Mouse (Mus musculus): Measurements from ENCODE around the gene Rbp1.
A peak's percentile ranks its signal among the peaks of the same experiment; 100 is the strongest.

The Rbp1 gene

DNA sequence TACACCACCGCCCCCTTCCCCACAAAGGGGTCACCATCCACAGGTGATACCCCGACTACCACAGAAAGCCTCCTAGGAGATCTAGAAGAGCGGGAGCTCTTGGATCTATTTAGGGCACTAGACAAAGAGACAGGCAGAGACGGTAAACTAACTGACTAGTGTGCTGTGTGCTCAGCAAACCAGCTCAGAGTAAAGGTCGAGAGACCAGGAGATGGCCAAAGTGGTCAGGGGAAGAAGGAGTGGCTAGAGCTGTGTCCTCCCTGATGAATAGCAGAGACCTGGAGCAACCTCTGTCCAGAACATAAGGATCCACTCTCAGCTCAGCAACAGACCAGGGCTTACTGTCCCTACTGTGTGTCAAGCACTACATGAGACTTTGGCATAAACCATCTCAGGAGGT, at the start of gene Rbp1:
Gene Rbp1, plus strand, starts transcription at position 306 of the 400 bp plus-strand sequence.
- DNase-seq (ENCODE audit: low read depth, low spot score), result no peak

DNA sequence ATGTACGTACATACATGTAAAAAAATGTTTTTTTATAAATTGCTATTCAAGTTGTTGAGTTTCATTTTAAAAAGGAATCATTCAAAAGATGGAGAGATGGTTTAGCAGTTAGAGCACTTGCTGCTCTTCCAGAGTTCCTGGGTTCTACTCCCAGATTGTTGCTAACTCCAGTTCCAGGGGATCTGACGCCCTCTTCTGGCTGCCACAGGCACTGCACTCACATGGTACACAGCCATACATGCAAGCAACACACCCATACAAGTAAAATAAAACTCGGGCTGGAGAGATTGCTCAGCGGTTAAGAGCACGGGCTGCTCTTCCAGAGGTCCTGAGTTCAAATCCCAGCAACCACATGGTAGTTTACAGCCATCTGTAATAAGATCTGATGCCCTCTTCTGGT, 49.4 kb upstream of the Rbp1 start:
- no peak for DNase-seq (ENCODE audit: low read depth, low spot score)

DNA sequence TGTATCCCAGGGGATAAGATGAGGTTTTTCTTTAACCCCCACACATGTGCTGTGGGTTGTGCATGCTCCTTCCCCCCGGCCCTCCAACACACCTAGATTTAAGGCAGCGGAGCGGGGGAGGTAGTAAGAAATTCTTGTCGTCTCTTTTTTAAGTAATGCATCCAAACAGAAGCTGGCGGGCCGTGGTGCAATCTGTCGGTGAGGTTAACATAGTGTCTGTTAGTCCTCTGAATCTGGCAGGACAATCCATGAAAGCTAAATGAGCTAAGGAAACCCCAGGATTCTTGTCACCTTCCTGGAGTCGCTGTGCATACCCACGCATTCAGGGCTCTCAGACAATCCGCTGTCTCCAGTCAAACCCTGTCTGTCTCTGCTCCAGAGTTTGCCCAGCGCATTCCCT, 47.9 kb upstream of the Rbp1 start:
- DNase-seq (ENCODE audit: low read depth, low spot score), result no peak

DNA sequence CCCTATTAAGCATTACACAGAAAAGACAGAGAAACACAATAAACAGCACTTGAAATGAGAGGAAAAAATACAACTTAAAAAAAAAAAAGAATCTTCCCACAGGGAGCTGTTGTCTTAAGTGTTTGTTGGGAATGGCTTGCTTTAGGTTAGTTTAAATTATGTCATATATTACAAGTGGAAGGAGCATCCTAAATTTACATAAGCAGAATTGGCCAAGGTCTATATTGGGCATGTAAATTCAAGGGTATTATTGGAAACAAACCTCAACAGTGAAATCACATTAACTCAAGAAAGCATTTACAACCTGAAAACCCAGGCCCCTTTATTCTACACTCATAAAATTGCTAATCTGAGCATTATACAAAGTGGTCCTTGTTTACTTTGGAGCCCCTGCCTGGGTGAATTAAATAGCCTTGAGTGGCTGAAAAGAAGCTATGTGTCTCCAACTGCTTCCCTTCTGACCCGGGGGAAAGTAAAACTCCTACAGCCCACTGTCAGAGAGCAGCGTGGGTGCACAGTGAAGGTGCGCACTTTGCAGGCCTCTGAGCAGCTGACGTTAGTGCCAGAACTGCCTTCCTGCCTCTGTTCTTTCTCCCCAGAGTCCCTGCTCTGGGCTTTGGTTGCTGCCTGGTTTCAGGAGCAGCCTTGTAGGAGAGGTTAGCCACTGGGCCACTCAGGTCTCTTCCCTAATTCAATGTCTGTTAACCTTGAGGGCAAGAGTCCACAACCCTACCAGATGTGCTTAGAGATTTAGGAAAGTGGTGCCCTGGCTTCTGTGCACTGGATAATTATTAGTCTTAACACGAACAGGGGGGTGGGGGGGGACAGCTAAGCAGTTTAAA, 47.2 kb upstream of the Rbp1 start:
- DNase-seq (ENCODE audit: low read depth, low spot score), result no peak

DNA sequence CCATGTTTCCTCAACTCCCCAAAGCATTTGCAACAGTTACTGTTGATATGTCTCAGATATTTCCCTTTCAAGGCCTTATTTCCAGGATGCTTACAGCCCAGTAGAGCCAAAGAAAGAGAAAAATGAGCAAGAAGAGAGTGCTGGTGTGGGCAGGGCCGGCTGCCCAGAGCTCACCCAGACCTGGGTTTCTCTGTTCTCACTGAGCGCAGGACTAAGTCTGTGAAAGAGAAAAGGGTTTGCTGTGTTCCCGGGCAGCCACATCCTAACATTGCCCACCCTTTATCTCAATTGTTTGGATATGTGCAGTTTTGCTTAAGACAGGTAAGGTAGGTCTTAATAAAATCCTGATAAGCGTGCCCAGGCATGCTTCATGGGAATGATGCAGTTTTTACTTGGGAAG, 43.0 kb upstream of the Rbp1 start:
- no peak for DNase-seq (ENCODE audit: low read depth, low spot score)

DNA sequence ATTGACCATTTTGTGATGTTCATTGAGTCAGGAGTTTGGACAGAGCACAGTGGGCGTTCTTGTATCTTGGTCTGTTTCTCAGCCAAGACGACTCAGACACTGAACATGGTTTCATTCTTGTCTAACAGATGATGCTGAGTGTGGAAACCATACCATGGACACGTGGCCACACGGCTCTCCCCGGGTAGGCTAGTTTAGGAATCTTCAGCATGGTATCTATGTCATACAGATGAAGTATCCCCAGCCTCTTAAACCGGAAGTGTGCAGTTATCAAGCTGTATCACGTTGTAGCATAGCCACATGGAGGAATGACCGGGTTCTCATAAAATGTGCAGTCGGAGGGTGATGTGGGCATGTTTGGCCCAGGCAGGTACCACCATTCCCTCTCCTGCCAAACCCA, 42.2 kb upstream of the Rbp1 start:
- no peak for DNase-seq (ENCODE audit: low read depth, low spot score)

DNA sequence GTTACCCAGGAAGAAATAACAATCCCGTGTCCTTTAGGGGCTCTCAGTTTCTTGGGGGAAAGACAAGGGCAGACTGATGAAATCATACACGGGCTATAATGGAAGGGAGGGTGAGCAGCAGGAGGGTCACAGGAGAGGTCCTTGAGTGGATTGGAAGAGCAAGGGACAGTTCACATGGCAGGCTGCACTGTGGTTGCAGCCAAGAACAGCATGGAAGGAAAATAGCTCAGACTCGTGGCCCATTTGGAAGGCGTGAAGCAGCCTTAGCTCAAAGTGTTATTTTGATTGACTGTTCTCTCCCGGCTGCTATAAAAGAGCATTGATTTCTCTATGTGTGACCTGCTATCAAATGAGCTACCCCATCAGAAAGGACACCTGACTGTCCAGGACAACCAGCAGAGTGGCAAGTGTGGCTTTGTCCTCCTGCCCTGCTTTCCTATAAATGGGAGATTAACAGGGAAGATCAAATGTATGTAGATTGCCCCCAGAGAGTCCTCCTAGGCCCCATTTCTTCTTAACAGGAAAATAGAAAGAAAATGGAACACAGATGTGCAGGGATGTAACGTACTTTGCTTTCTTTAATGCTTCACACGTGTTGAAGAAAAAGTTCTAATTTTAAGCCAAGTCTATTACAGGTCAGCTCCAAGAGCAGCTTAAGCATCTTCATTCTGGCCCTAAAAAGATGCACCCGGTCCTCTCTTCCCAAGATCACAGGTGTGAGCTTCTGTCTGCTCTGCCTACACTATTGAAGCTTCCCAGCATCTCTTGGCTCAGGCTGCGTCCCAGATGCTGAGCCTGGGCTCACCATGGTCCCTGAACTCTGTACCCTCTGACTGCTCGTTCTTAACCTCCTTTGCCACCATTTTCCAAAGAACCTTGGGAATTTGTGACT, 34.8 kb upstream of the Rbp1 start:
- no peak for DNase-seq (ENCODE audit: low read depth, low spot score)

DNA sequence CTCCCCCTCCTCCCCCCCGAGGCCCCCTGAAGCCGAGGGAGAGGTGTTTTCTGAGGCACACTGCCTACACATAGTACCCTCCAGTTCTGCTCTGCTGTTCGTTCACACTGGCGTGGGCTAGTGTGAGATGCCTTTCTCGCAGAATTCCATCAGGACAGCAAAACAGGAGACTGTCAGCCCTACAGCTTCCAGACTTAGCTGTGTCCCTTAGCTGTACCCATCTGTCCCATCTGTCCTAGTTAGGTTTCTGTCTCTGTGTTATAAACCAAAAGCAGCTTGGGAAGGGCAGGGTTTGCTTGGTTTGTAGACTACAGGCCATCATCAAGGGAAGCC, 34.2 kb upstream of the Rbp1 start:
- DNase-seq (ENCODE audit: low read depth, low spot score), result no peak

DNA sequence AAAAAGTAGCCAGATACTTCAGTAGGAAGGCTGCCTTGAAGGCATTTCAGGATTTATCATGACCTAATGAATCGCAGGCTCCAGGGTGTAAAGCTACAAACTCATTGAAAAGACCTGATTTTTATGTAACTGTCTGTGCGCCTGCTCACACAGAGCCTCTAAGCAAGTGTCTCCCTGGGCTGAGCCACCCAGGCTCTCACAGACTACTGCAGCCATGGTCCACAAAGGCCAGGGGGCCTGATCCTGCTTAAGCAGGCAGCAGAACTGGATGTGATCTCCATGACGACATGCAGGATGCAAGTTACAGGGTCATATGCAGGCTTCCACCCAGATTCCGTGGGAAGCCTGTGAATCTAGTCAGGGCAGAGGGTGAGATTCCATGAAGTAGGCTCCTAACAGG, 29.3 kb upstream of the Rbp1 start:
- DNase-seq (ENCODE audit: low read depth, low spot score), result no peak

DNA sequence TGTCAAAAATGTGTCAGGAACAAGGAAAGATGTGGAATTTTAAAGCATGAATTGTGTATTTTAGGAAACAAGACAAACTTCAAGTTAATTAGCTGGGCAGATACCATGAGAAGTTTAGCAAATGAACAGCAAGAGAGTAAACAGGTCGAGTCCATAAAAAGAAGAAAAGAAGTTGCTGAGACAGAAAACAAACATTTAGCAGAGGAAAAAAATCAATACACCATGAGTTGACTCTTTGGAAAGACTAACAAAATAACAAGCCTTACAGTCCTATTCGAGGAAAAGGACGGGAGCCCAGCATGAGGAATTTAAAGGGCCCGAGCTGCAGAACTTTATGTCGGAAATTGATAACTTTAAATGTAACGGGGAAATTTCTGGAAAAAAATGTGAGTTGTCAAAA, 25.6 kb upstream of the Rbp1 start:
- no peak for DNase-seq (ENCODE audit: low read depth, low spot score)

DNA sequence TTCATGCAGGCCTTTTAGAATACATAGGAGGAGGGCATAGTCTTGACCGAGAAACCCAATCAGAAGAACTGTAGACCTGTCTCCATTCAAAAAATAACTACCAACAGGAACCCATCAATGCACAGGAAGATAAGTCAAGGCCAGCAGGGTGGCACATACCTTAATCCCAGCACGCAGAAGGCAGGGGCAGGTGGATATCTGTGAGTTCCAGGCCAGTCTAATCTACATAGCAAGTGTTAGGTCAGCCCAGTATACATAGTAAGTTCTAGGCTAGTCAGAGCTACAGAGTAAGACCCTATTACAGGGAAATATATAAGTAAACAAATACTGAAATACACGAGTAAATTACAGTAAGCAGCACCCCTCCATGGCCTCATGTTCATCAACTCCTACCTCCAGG, 24.9 kb upstream of the Rbp1 start:
- DNase-seq (ENCODE audit: low read depth, low spot score), result no peak

DNA sequence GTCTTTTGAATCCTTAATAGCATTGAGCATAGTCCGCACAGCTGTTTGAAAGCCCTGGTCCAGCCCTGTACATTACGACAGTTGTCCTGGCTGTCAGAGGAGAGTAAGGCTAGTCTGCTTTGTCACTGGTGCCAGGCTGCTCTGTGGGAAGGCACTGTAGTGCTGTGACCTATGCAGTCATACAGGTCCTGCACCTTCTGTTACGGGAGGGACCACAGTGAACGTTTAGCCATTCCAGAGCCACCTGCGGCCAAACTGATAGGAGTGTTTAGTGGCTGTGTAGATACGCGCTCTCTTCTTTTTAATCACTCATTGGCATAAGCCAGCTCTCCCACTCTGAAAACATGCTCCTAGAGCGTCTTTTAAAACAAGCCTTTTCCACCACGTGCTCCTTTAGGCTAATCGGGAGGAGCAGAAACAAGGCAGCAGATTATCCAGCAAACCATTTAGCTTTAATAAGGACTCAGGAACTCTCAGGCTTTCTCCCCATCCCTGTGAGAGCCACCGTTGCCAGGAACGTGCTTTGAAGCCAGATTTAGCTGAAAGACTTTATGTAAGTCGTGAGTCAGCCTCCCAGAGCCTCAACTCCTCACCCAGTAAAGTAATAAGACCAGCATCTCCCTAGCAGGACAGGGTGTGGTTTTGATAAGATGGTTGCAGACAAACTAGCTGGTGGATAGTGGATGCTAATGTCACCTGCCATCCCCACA, 22.4 kb upstream of the Rbp1 start:
- peak; percentile 20 for DNase-seq (ENCODE audit: low read depth, low spot score)

DNA sequence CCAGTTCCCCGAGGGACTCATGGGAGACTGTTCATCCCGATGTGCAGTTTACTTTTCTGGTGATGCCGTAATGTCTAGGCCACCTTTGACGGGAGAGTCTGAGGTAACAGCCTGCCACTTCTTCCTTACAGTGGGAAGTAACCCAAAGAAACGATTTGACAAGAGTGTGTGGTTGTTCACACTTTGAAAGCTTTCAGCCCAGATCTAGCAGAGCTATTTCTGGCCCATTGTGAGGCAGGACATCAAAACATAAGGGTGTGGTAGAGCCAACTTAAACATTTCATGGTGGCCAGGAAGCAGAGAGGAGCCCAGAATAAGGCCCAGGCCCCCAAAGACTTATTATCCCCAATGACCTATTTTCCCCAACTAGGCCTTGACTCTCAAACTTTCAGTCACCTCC, 21.1 kb upstream of the Rbp1 start:
- DNase-seq (ENCODE audit: low read depth, low spot score), result no peak

DNA sequence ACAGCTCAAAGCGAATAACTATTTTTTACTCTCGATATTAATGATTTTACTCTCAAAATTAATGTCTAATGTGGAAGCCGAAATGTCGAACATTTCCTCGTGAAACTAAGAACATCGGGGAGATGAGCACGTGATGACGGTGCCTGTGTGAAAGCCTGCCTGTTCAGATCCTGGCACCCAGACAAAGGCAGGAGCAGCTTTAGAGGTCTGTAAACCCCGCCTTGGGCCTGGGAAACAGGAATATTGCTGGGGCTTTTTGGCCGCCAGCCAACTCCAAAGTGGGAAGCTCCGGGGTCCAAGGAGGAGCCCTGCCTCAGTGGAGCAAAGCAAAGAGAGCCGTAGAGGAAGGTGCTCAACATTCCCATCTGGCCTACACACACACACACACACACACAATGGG, 15.0 kb upstream of the Rbp1 start:
- DNase-seq (ENCODE audit: low read depth, low spot score), result no peak

DNA sequence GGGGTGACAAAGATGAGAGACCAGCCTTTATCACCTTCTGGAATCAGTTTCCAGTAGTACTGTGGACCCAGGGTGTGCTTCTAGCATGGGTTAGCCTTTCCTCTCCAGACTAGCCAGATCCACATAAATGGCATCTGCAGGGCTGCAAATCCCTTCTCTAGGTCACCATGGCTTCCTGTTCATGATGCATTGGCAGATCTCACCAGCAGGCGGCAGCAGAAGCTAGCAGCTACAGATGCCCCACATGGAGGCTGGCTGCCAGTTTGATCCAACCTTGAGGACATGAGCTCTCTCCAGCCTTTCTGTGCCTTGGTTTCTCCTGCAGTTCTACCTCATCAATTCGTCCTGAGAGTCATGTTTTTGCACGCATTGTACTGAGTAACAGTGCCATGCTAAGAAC, 13.6 kb upstream of the Rbp1 start:
- DNase-seq (ENCODE audit: low read depth, low spot score), result peak; percentile 76

DNA sequence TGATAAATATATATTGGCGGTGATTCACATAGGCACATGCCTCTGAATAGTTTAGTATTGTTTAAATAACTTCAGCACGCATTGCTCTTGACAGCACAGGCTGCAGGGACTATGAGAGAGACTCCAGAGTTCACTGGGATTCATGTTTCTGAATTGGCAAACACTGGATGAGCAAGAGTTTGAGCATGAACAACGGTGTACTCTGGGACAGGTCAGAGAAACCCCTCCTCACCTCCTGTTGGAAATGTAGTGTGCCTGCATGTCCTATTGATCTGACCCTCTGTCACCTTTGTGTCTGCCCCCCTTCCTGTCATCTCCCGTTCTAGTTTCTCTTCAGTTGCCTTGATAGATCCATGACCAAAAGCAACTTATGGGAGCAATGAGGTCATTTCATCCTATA, 7.3 kb upstream of the Rbp1 start:
- no peak for DNase-seq (ENCODE audit: low read depth, low spot score)

DNA sequence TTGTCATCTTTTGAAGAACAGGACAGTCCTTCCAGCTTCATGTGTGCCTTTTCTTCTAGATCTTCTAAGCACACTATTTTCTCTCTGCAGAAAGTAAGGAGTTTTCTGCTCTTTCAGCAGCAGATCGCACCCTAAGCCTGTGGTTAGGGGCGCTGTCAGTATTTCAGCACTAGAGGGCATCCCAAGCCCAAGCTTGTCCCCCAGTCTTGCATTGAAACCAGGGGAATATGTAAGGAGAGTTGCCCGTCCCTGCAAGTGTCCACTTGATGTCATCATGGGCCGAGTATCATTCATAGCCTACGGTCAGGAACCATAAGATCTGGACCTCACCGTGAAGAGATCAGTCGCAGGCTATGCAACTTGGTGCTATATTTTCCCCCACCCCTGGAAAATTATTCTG, 4.8 kb upstream of the Rbp1 start:
- peak; percentile 46 for DNase-seq (ENCODE audit: low read depth, low spot score)

DNA sequence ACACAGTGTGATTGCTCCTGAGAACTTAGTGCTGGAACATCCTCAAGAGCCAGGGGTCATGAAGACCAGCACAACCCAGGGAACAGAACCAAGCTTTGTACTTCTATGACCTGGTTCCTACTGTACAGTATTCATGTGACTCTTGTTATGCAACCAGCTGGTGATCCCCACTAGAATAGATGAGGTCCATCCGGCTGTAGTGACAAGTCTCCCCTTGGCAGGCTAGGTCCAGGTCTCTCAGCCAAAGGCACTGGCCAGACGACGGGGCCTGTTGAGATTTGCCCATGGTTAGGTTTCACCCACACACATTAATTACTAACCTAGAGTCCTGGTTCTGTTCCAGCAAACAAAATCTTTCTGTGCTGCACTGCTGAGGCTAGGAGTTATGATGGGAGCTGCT, 4.4 kb upstream of the Rbp1 start:
- DNase-seq (ENCODE audit: low read depth, low spot score), result no peak

DNA sequence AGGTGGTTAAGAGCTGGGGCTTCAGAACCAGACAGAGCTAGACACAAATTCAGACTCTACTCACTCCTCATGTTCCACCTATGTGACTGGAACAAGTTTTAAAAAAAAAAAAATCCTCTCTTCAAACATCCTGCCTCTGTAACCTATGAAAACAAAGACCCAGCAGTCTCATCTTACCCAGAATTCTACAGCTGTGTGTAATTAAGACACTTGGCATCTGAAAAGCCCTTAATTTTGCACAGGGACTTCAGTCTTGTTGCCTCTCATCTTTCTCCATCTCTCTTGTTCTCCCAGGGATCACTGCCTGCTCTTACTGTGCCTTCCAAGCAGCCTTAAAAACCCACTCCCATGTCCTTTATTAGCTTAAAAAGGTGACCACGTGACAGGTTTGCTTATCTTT, 2.1 kb upstream of the Rbp1 start:
- DNase-seq (ENCODE audit: low read depth, low spot score), result no peak

DNA sequence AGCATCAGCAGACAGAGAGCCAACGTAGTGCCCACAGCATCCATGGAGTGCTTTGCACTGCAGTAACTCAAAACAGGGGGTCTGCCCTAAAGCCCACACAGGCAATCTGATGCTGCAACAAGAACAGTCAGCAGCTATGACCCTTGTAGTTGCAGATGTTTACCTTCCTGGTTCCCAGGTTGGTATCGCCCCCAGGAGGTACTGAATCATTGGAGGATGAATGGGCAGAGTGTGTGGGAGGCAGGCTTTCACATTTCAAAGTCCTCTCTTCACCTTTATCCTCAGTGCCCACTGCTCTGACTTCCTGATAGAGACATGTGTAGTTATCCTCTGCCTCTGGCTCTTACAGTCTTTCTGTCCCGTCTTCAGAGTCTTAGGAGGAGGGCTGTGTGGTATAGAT, 858 bp upstream of the Rbp1 start:
- no peak for DNase-seq (ENCODE audit: low read depth, low spot score)

DNA sequence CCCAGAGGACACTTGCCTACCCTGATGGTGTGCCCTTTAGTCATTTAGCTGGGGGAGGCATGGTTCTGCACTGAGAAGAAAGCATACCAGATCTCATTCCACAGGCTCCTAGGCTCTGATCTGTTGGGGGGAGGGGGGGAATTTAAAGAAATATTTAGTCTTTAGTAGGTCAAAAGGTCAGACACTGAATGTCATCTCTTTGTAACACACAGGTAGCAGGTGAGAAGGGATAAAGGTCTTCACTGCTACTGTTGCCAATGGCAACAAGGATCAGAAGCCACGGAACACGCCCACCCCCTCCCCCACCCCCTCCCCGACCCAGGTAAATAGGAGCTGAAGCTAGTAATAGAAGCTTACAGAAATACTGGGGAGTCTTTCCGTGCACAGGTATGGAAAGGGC, 930 bp downstream of the Rbp1 start:
- no peak for DNase-seq (ENCODE audit: low read depth, low spot score)

DNA sequence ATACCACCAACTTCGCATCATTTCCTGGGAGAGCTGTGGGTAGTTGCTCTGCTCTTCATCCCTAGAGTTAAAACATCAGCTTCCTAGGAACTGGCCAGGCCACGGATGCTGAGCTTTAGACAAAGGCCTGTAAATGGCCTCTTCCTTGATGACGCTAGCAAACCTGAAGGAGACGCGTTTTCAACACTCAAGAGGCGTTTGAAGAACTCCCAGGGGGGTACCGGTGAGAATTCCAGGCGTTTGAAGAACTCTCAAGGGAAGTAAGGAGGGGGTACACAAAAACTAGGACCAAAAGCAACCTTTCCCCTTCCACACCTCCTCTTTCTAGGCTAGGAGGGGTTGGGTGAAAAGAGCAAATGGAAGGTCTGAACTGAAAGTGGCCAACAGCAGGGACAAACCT, 1.5 kb downstream of the Rbp1 start:
- no peak for DNase-seq (ENCODE audit: low read depth, low spot score)
